Mouse (Mus musculus): ENCODE measurements around the gene Larp4b.

DNA sequence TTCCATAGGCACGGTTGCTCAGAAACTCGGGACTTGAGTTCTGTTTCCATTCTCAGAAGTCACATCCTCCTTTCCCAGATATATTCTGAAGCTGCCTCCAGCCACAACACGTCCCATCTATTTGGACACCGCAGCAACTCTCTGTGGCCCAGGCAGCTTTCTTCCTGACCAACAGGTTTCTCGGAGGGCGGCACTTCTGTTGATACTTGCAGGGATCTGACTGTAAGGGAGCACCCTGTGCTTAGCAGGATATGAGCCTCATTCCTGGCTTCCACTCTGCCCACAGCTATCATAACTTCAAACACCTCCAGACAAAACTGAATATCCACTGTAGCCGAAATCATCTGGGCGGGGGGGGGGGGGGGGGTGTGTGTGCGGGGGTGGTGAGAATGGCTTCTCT lies 22.7 kb upstream of the Larp4b start:
- TF ChIP-seq POLR2A (IDR thresholded peaks at IDR 0.05; ENCODE audit: low read depth, low read length) (no peak), CTCF (conservative IDR thresholded peaks at IDR 0.05; ENCODE audit: insufficient read depth, insufficient read length, low read depth, low read length) (no peak)

Data from kidney, adult 2 months (tissue).